Mouse (Mus musculus): ENCODE data around the gene Pilrb1. TPM values are rescaled to one million over a fixed set of nuclear protein-coding genes. Genes with fewer than 3 reads are reported as not detected.
A peak's percentile ranks its signal among the peaks of the same experiment; 100 is the strongest.
"Not testable (repeated sequence)": the region's sequence is repeated elsewhere in the genome, so short reads cannot be mapped to it uniquely, and the experiment has no call there.

Pilrb1 gene
- polyA plus RNA-seq (2014; fragmentation: Nextera tagmentation; extraction: Ambion mirVana): not detected in 2 replicates

GRCm38 (mm10) chr5:137857960-137858710, at the start of gene Pilrb1:
Gene Pilrb1, minus strand, starts transcription at chr5:137858106.
- not testable (repeated sequence) for H3K4me3 ChIP-seq (ENCODE audit: low read depth, low read length); H3K9me3 ChIP-seq (ENCODE audit: control insufficient read depth, low read length); H3K4me2 ChIP-seq (ENCODE audit: low read depth, low read length, severe bottlenecking); ATAC-seq (replicated peaks; ENCODE audit: low FRiP score); H3K4me1 ChIP-seq (replicated peaks; ENCODE audit: control insufficient read depth, insufficient read depth, low read length); DNase-seq (ENCODE audit: low spot score); H3K9ac ChIP-seq (ENCODE audit: low read length); H3K36me3 ChIP-seq (ENCODE audit: control insufficient read depth, insufficient read depth, low read length); H3K27ac ChIP-seq (ENCODE audit: low read depth, low read length); H3K27me3 ChIP-seq (ENCODE audit: control insufficient read depth, insufficient read depth, low read length)
- WGBS: 78% methylated on average over 2 of the region's 2 CpGs

GRCm38 (mm10) chr5:137897812-137898211, 39.9 kb upstream of the Pilrb1 start:
- no peaks in the 10 kb centered on the region for H3K27me3 ChIP-seq (ENCODE audit: control insufficient read depth, insufficient read depth, low read length)
- WGBS: 71% methylated on average over 1 of the region's 1 CpGs

GRCm38 (mm10) chr5:137892954-137893353, 35.0 kb upstream of the Pilrb1 start:
- H3K27me3 ChIP-seq (ENCODE audit: control insufficient read depth, insufficient read depth, low read length): no peaks in the 10 kb centered on the region
- DNase-seq (ENCODE audit: low spot score) (no peak), ATAC-seq (replicated peaks; ENCODE audit: low FRiP score) (no peak)
- H3K9me3 ChIP-seq (ENCODE audit: control insufficient read depth, low read length): no peaks in the 10 kb centered on the region
- H3K4me1 ChIP-seq (replicated peaks; ENCODE audit: control insufficient read depth, insufficient read depth, low read length): no peaks in the 10 kb centered on the region
- no peak overlapping the region for H3K9ac ChIP-seq (ENCODE audit: low read length)
- no peaks in the 10 kb centered on the region for H3K36me3 ChIP-seq (ENCODE audit: control insufficient read depth, insufficient read depth, low read length)
- H3K4me3 ChIP-seq (ENCODE audit: low read depth, low read length): no peak overlapping the region
- 63% methylated on average over 1 of the region's 1 CpGs for WGBS
- H3K4me2 ChIP-seq (ENCODE audit: low read depth, low read length, severe bottlenecking): no peak overlapping the region
- H3K27ac ChIP-seq (ENCODE audit: low read depth, low read length): no peak overlapping the region

More at GRCm38 (mm10) chr5:137897812-137898211, 39.9 kb upstream of the Pilrb1 start:
- H3K9me3 ChIP-seq (ENCODE audit: control insufficient read depth, low read length): no peaks in the 10 kb centered on the region
- H3K4me1 ChIP-seq (replicated peaks; ENCODE audit: control insufficient read depth, insufficient read depth, low read length): no peaks in the 10 kb centered on the region
- H3K36me3 ChIP-seq (ENCODE audit: control insufficient read depth, insufficient read depth, low read length): no peaks in the 10 kb centered on the region
- H3K9ac ChIP-seq (ENCODE audit: low read length): no peak overlapping the region
- no peak overlapping the region for H3K4me3 ChIP-seq (ENCODE audit: low read depth, low read length)
- no peak overlapping the region for H3K27ac ChIP-seq (ENCODE audit: low read depth, low read length)
- no peak overlapping the region for H3K4me2 ChIP-seq (ENCODE audit: low read depth, low read length, severe bottlenecking)
- ATAC-seq (replicated peaks; ENCODE audit: low FRiP score): no peak
- DNase-seq (ENCODE audit: low spot score): no peak

GRCm38 (mm10) chr5:137887666-137888065, 29.8 kb upstream of the Pilrb1 start:
- ATAC-seq (replicated peaks; ENCODE audit: low FRiP score) (no peak), DNase-seq (ENCODE audit: low spot score) (no peak)
- 89% methylated on average over 1 of the region's 1 CpGs for WGBS
- no peaks in the 10 kb centered on the region for H3K4me1 ChIP-seq (replicated peaks; ENCODE audit: control insufficient read depth, insufficient read depth, low read length)
- no peaks in the 10 kb centered on the region for H3K9me3 ChIP-seq (ENCODE audit: control insufficient read depth, low read length)
- H3K9ac ChIP-seq (ENCODE audit: low read length): no peak overlapping the region
- no peak overlapping the region for H3K27ac ChIP-seq (ENCODE audit: low read depth, low read length)
- H3K27me3 ChIP-seq (ENCODE audit: control insufficient read depth, insufficient read depth, low read length): no peaks in the 10 kb centered on the region
- H3K36me3 ChIP-seq (ENCODE audit: control insufficient read depth, insufficient read depth, low read length): no peaks in the 10 kb centered on the region
- no peak overlapping the region for H3K4me3 ChIP-seq (ENCODE audit: low read depth, low read length)
- no peak overlapping the region for H3K4me2 ChIP-seq (ENCODE audit: low read depth, low read length, severe bottlenecking)

- Histone ChIP-seq H3K27ac (ENCODE audit: low read depth, low read length) (no peak overlapping the region), H3K9me3 (ENCODE audit: control insufficient read depth, low read length) (no peaks in the 10 kb centered on the region), H3K4me3 (ENCODE audit: low read depth, low read length) (no peak overlapping the region), H3K27me3 (ENCODE audit: control insufficient read depth, insufficient read depth, low read length) (no peaks in the 10 kb centered on the region), H3K4me2 (ENCODE audit: low read depth, low read length, severe bottlenecking) (no peak overlapping the region), H3K4me1 (replicated peaks; ENCODE audit: control insufficient read depth, insufficient read depth, low read length) (no peaks in the 10 kb centered on the region), H3K36me3 (ENCODE audit: control insufficient read depth, insufficient read depth, low read length) (no peaks in the 10 kb centered on the region), H3K9ac (ENCODE audit: low read length) (no peak overlapping the region)
- no peak for ATAC-seq (replicated peaks; ENCODE audit: low FRiP score)
- peak; percentile 52 for DNase-seq (ENCODE audit: low spot score)
- 18% methylated on average over 2 of the region's 2 CpGs for WGBS
These were observed 28.0 kb upstream of the Pilrb1 start for GRCm38 (mm10) chr5:137885894-137886293.

DNA sequence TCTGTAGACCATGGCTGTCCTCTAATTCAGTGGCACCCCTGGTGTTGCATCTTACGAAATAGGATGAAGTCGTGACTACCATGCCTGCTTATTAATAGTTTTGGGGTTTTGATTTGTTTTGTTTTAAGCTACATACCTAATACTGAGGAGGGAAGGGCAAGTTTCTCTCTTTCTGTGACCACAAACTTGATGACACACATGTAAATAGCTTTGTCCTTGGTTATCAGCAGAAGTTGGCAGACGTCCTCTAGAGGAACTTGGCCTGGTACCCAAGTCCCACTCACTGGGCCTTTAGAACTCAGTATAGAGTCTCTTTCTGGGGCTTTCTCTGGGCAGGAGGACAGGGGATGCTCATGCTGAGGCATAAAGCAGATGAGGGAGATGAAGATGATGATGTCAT, 25.4 kb upstream of the Pilrb1 start:
- no peaks in the 10 kb centered on the region for H3K36me3 ChIP-seq (ENCODE audit: control insufficient read depth, insufficient read depth, low read length)
- H3K4me1 ChIP-seq (replicated peaks; ENCODE audit: control insufficient read depth, insufficient read depth, low read length): no peaks in the 10 kb centered on the region
- no peak overlapping the region for H3K4me2 ChIP-seq (ENCODE audit: low read depth, low read length, severe bottlenecking)
- ATAC-seq (replicated peaks; ENCODE audit: low FRiP score) (no peak), DNase-seq (ENCODE audit: low spot score) (no peak)
- H3K9ac ChIP-seq (ENCODE audit: low read length): no peak overlapping the region
- 88% methylated on average over 3 of the region's 3 CpGs for WGBS
- no peak overlapping the region for H3K27ac ChIP-seq (ENCODE audit: low read depth, low read length)
- no peaks in the 10 kb centered on the region for H3K9me3 ChIP-seq (ENCODE audit: control insufficient read depth, low read length)
- H3K4me3 ChIP-seq (ENCODE audit: low read depth, low read length): no peak overlapping the region
- no peaks in the 10 kb centered on the region for H3K27me3 ChIP-seq (ENCODE audit: control insufficient read depth, insufficient read depth, low read length)

DNA sequence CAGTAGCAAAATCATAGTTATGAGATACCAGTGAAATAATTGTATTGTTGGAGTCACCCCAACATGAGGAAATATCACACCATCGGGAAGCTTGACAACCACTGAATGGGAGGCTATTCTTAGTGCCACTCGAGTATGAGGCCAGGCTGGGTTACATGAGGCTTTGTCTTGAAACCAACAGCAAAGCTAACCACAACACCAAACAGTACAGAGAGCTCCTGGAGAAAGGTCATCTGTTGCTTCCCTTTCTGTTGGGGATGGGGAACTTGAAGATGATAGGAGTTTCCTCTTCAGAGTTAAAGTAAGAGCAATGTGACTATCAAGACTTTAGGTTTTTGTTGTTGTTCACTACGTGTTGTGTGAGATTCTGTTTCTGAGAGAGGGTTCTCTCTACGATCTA, 25.0 kb upstream of the Pilrb1 start:
- no peak overlapping the region for H3K4me2 ChIP-seq (ENCODE audit: low read depth, low read length, severe bottlenecking)
- DNase-seq (ENCODE audit: low spot score) (no peak), ATAC-seq (replicated peaks; ENCODE audit: low FRiP score) (no peak)
- H3K9me3 ChIP-seq (ENCODE audit: control insufficient read depth, low read length): no peaks in the 10 kb centered on the region
- no peak overlapping the region for H3K9ac ChIP-seq (ENCODE audit: low read length)
- no peaks in the 10 kb centered on the region for H3K27me3 ChIP-seq (ENCODE audit: control insufficient read depth, insufficient read depth, low read length)
- no peak overlapping the region for H3K27ac ChIP-seq (ENCODE audit: low read depth, low read length)
- H3K36me3 ChIP-seq (ENCODE audit: control insufficient read depth, insufficient read depth, low read length): no peaks in the 10 kb centered on the region
- no peaks in the 10 kb centered on the region for H3K4me1 ChIP-seq (replicated peaks; ENCODE audit: control insufficient read depth, insufficient read depth, low read length)
- 84% methylated on average over 4 of the region's 4 CpGs for WGBS
- no peak overlapping the region for H3K4me3 ChIP-seq (ENCODE audit: low read depth, low read length)

DNA sequence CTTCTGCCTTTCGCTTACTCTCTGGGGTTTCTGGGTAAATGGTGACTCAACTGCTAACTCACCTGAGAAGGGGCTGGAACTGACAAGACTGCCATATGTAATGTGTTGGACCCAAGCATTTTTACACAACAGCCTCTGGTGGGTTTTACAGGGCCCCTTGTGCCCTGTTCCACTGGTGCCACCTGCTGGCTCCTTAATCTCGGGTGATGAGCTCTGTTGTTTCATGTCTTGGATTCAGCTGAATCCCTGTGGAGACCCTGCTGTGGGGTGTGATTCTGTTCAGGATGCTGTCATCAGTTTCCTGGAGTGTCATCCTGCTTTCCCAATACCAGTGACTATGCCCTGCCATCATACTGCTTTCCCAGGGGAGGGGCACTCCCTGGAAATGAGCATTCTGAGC, 20.0 kb upstream of the Pilrb1 start:
- H3K4me1 ChIP-seq (replicated peaks; ENCODE audit: control insufficient read depth, insufficient read depth, low read length): no peaks in the 10 kb centered on the region
- no peak for DNase-seq (ENCODE audit: low spot score)
- no peaks in the 10 kb centered on the region for H3K9me3 ChIP-seq (ENCODE audit: control insufficient read depth, low read length)
- H3K4me2 ChIP-seq (ENCODE audit: low read depth, low read length, severe bottlenecking): no peak overlapping the region
- H3K4me3 ChIP-seq (ENCODE audit: low read depth, low read length): no peak overlapping the region
- no peak overlapping the region for H3K9ac ChIP-seq (ENCODE audit: low read length)
- no peaks in the 10 kb centered on the region for H3K36me3 ChIP-seq (ENCODE audit: control insufficient read depth, insufficient read depth, low read length)
- H3K27ac ChIP-seq (ENCODE audit: low read depth, low read length): no peak overlapping the region
- ATAC-seq (replicated peaks; ENCODE audit: low FRiP score): no peak
- WGBS: 61% methylated on average over 2 of the region's 2 CpGs
- H3K27me3 ChIP-seq (ENCODE audit: control insufficient read depth, insufficient read depth, low read length): no peaks in the 10 kb centered on the region

GRCm38 (mm10) chr5:137875054-137875453, 17.1 kb upstream of the Pilrb1 start:
- H3K4me2 ChIP-seq (ENCODE audit: low read depth, low read length, severe bottlenecking): no peak overlapping the region
- H3K4me3 ChIP-seq (ENCODE audit: low read depth, low read length): no peak overlapping the region
- no peaks in the 10 kb centered on the region for H3K4me1 ChIP-seq (replicated peaks; ENCODE audit: control insufficient read depth, insufficient read depth, low read length)
- WGBS: 81% methylated on average over 2 of the region's 2 CpGs
- DNase-seq (ENCODE audit: low spot score) (no peak), ATAC-seq (replicated peaks; ENCODE audit: low FRiP score) (no peak)
- no peak overlapping the region for H3K27ac ChIP-seq (ENCODE audit: low read depth, low read length)
- no peaks in the 10 kb centered on the region for H3K27me3 ChIP-seq (ENCODE audit: control insufficient read depth, insufficient read depth, low read length)
- H3K36me3 ChIP-seq (ENCODE audit: control insufficient read depth, insufficient read depth, low read length): no peaks in the 10 kb centered on the region
- H3K9ac ChIP-seq (ENCODE audit: low read length): no peak overlapping the region
- H3K9me3 ChIP-seq (ENCODE audit: control insufficient read depth, low read length): no peaks in the 10 kb centered on the region
